Mouse (Mus musculus): ENCODE data around the gene Hspg2.

GRCm38 (mm10) chr4:137521966-137522365 is 53.4 kb downstream of the Hspg2 start:
- no peak for TF ChIP-seq CTCF (IDR thresholded peaks at IDR 0.05; ENCODE audit: control insufficient read depth, insufficient read depth, low read length)
- no peak for TF ChIP-seq POLR2A (IDR thresholded peaks at IDR 0.05; ENCODE audit: borderline replicate concordance, control insufficient read depth, low read depth, low read length)
